Mouse (Mus musculus) lung, postnatal 36 days (tissue): ENCODE measurements at regions not wholly inside any gene's neighbourhood (a gene's known extent, or its start where the extent isn't known, plus 50 kb on each side); places are given as distances from the start of the nearest gene placed in this dataset.
A peak's percentile ranks its signal among the peaks of the same experiment; 100 is the strongest.

Experiments used
- DNase-seq: peaks from one replicate; pipeline ENCODE4 v3.0.0; 2022; ENCODE audit warnings: mixed read lengths

DNA sequence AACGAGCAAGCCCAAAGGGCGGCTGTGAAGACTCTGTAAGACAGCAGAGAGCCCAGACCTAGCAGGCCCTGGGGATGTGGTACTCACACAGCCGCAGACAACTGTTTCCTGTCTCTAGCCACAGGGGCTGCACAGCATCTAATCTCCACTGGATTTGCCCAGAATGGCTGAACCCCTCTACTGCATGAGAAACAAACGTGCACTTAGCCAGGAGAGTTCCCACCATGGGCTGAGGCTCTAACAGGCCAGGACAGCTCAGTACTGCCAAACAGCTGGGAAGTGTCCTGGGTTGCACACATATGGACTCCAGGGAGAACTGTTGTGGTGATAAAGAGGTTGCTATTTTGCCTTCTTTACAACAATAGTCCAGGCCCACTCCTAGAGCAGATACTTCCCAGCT lies 204.1 kb upstream of the Daam1 start:
- DNase-seq = peak; percentile 37

GRCm38 (mm10) chr12:71627421-71628339 lies 203.2 kb upstream of the Daam1 start:
- DNase-seq = no peak

GRCm38 (mm10) chr12:71628340-71628738 lies 202.5 kb upstream of the Daam1 start:
- DNase-seq = no peak

- no peak for DNase-seq
Observed at GRCm38 (mm10) chr12:71628796-71629195, 202.1 kb upstream of the Daam1 start.

- DNase-seq = no peak
Observed at GRCm38 (mm10) chr12:71630386-71630785, 200.5 kb upstream of the Daam1 start.

DNA sequence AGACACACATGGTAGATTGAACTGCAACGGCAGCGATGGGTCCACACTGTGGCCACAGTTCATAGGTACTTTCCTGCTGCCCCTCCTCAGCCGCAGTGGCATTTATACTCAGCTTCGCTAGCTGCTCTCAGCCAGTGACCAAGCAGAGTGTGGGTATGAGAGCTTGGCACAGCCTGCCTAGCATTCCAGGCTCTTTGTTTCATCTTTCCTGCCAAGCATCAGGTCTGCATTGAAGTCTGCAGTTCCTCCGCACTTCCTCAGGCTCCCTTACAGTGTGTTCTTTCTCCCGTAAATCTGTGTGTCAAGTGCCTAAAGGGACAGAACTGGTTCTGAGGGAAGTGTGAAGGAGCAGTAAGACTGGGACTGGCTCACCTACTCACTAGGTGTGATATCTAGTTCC lies 194.6 kb upstream of the Daam1 start:
- DNase-seq = no peak

- peak; percentile 22 for DNase-seq
Observed at GRCm38 (mm10) chr12:71637248-71637647, 193.6 kb upstream of the Daam1 start.

DNA sequence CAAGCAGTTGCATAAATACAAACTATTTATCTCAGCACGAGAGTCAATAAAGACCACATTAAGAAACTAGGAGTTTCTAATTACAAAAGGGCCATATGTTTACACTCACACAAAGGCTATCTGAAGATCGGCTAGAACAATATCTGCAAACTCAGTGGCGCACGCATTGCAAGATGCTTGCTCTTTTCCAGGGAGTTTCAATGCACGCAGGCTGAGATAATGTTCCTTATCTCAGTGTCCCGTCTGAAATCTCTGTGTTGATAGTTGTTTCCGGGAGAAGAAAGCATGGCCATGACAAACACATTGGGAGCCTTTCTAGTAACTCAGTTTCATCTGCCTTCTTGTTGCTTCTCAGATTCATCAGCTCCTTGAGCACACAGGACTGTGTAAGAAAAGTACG lies 192.6 kb upstream of the Daam1 start:
- no peak for DNase-seq

- peak; percentile 41 for DNase-seq
Observed at GRCm38 (mm10) chr12:71640058-71640501, 190.8 kb upstream of the Daam1 start.

GRCm38 (mm10) chr12:71641486-71641885 lies 189.4 kb upstream of the Daam1 start:
- no peak for DNase-seq

- DNase-seq = no peak
Observed at GRCm38 (mm10) chr12:71642797-71643337, 188.0 kb upstream of the Daam1 start.

DNA sequence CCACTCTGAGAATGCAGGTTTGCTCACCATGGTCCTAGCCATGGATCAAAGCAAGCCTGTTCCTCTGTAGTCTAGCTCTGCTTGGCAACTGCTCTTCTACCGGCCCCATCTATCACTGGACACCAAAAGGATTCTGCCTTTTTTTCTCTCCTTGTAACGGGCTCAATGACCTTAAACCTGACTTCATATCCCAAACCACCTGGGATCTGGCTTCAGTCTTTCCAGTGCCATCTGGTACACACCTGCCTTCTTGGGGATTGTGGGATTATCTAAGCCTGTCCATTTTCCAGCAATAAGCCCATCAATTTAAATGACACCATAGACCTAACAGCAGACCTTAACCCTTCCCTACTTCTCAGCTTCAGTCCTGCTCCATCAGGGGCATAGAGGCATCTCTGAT lies 179.6 kb upstream of the Daam1 start:
- no peak for DNase-seq

GRCm38 (mm10) chr12:71693346-71694038 lies 137.4 kb upstream of the Daam1 start:
- DNase-seq = no peak

DNA sequence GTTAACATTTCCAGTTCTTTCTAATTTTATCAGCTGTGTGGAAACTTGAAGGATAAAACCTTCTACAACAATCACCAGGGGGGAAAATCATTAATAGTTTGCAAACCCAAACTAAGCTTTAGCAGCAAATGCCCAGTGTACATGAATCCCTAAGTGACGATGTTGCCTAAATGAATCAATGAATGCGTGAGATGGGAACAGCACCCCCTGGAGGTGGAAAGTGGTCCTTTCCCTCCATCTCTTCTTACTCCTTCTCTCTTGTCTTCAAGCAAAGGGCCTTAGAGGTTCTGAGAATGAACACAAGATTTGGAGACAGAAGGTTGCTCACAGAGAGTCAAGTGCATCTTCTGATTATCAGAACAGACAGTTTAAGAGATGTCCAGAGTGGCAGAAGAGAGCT lies 129.1 kb upstream of the Daam1 start:
- peak; percentile 40 for DNase-seq

DNA sequence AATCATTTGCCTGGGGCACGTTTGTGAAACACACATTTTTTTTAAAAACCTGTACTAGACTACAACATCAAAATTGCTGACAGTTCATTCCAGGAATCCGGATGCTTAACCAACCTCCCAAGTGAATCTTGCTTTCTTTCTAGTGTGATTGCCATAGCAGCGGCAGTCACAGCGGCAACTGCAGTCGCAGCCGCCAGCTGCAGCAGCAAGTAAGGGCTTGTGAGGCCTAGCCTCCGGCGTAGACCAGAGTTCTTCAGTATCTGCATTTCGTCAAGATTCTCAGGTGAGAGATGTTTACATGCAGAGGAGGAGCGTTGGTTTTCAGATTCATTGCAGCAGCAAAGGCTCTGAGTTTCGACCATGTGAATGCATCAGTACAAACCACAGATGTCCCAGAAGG lies 128.7 kb upstream of the Daam1 start:
- DNase-seq = no peak

DNA sequence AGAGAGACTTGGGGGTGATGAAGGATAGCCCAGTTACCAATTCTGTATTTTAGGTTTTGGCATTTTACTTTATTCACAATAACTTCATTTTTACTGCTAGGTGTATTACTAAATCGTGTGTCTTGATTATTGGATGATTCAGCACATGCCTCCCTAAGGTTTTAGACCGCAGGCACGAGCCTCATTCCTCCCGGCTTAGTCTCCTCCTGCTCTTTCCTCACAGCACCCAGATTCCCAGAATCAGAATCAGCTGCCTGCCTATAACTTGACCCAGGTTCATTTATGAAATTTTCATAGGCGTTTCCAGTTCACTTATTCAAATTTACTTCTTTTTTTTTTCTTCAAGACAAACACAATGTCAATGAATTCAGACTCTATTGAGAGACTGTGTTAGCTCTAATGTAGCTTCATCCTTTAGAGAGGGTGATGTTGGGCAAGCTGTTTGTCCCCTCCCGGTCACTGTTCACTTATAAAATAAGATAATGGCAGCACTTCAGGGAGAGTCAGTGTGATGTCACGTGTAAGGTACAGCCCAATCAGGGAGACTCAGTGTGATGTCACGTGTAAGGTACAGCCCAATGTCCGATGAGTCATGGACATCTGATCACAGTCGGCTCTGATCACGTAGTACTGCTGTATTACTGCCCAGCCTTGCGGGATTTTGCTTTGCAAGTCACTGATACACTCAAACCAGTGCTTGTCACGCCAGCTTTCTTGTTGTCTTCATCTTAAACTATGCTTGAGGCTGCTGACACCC lies 127.6 kb upstream of the Daam1 start:
- DNase-seq = no peak

GRCm38 (mm10) chr12:71704431-71704830 lies 126.4 kb upstream of the Daam1 start:
- DNase-seq = no peak

- peak; percentile 70 for DNase-seq
Observed at GRCm38 (mm10) chr12:71707727-71708369, 123.0 kb upstream of the Daam1 start.

DNA sequence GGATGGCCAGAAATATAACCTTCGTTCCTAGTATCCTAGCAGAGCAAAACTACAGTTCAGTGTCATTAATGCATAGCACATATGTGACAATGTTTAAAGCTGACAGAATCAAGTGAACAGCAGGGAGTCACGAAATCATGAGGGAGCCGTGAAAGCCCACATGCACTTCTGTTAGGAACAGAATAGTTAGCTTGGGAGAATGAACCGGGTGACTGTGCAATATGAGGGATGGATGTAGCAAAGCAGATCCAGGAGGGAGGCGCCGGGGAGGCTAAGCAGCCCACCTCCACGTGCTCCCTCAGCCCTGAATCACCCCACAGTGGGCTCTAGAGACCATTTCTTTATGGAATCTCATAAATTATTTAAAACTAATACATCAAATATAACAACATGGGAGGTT lies 116.3 kb upstream of the Daam1 start:
- no peak for DNase-seq

DNA sequence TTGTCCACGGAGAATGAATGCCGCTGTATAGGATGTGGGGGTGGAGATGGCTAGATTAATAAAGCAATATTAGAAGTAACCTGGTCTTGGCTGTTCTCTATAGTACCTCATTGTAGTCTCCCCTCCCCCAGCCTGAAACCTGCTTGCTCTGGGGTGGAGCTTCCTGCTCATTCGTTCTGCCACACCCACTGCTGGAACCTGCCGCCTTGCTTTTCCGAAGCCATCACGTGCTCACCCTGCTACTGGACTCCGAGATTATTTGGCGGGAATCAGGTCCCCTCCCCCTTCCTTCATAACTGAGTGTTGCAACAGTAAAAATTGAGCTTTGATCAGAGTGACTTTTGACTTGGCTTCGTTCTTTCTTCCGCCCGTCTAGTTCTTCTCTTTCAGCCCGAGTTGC lies 112.5 kb upstream of the Daam1 start:
- DNase-seq = peak; percentile 34

DNA sequence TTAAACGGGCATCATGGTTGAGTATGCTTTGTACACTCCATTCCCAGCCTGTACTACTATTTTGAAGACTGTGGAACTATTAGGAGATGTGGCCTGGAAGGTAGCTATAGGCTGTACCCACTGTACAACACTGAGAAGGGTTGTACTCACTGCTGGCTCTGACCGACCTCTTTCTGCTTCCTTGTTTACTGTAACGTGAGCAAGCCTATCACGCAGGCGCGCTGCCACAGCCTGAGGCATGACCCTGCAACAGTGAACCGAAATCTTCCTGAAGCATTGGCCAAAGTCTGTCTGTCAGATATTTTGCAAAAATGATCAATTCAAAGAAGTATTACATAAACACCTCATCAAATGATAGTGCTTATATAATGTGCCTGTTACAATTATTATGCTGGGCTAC lies 112.0 kb upstream of the Daam1 start:
- DNase-seq = peak; percentile 18

GRCm38 (mm10) chr12:71725140-71725539 lies 105.7 kb upstream of the Daam1 start:
- DNase-seq = no peak
